Mouse (Mus musculus) neural tube, embryonic 14.5 days (tissue): ENCODE results near the gene Aspscr1. TPM values are rescaled to one million over a fixed set of nuclear protein-coding genes. Genes with fewer than 3 reads are reported as not detected.

Experiments used
- ATAC-seq: fragments of 200-750 bp; cut with Nextera tagmentation; 2 replicates; pipeline ENCODE4 v1.8.0; 2017; ENCODE audit warnings: low read depth, mild to moderate bottlenecking, moderate TSS enrichment, moderate library complexity
- H3K27ac ChIP-seq: fragments of 300-500 bp; sonication (generic); 2 replicates; pipeline ENCODE4 v1.5.1; 2014; ENCODE audit warnings: low read depth, mild to moderate bottlenecking, control low read depth, low read length, moderate library complexity, mixed read lengths
- H3K27me3 ChIP-seq: fragments of 300-500 bp; sonication (generic); 2 replicates; pipeline ENCODE4 v1.6.1; 2014; ENCODE audit warnings: low read length; ENCODE audit not compliant: control insufficient read depth, insufficient read depth
- H3K36me3 ChIP-seq: fragments of 300-500 bp; sonication (generic); 2 replicates; pipeline ENCODE4 v1.6.1; 2014; ENCODE audit warnings: low read length, mixed read lengths; ENCODE audit not compliant: control insufficient read depth, insufficient read depth
- H3K4me1 ChIP-seq: fragments of 300-500 bp; sonication (generic); 2 replicates; pipeline ENCODE4 v1.6.1; 2014; ENCODE audit warnings: low read length; ENCODE audit not compliant: control insufficient read depth, insufficient read depth
- H3K4me2 ChIP-seq: fragments of 300-500 bp; sonication (generic); 2 replicates; pipeline ENCODE4 v1.6.1; 2014; ENCODE audit warnings: mild to moderate bottlenecking, low read depth, low read length, control low read depth
- H3K4me3 ChIP-seq: fragments of 300-500 bp; sonication (generic); 2 replicates; pipeline ENCODE4 v1.5.1; 2014; ENCODE audit warnings: low read depth, low read length, control low read depth, mixed read lengths
- H3K9ac ChIP-seq: fragments of 300-500 bp; sonication (generic); replicated peaks from 2 replicates; pipeline ENCODE4 v1.6.1; 2014; ENCODE audit warnings: low read depth, mild to moderate bottlenecking, control low read depth, low read length, mixed read lengths
- H3K9me3 ChIP-seq: fragments of 300-500 bp; sonication (generic); 2 replicates; pipeline ENCODE4 v1.6.1; 2016; ENCODE audit warnings: low read length; ENCODE audit not compliant: control insufficient read depth
- WGBS: fragments of 180-500 bp; shearing (Covaris S2); extraction: QIAGEN DNeasy Blood & Tissue Kit; methylation state at CpG from one replicate; pipeline ENCODE4 v1.1.7; 2014; 5-methylcytosine and 5-hydroxymethylcytosine counted together
- microRNA-seq: library from miRNA; unstranded; fragments of <30 nt; microRNA quantifications from one replicate; pipeline ENCODE4, GENCODE M21; 2016
- polyA plus RNA-seq: library from polyadenylated mRNA; unstranded; fragments of >200 nt; fragmentation: Nextera tagmentation; extraction: Ambion mirVana; gene quantifications from 2 replicates; pipeline ENCODE4 v1.2.1, GENCODE M21; 2014

Gene Aspscr1
- polyA plus RNA-seq, 1 experiment from 2014 or later, result 137 TPM

DNA sequence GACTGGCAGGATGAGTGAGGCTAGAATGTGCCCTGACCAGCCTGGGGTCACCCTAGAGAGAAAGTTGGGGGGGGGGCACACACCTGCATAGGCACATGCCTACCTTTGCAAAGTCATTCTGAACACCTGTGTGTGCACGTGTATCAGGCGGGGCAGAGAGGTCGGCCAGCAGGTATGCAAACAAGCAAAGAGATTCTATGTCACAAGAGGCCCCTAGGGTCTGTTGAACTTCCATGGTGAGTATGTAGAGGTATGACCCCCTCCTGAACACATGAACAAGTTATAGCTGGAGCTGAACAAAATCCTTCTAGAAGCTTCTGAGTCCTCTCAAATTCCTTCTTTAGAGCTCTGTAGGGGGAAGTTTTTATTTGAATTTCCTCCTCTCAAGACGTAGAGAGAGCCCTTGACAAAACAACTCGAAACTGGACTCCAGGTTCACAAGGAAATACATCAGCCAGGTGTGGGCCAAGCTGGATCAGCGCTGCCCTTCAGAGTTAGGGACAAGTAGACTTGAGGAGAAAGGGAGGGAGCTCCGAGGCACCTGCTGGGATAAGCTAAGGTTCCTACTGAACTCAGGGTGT, 71.4 kb downstream of the Aspscr1 start:
- no peak overlapping the region for H3K4me3 ChIP-seq
- H3K4me2 ChIP-seq, result no peak overlapping the region
- H3K27me3 ChIP-seq, result no peaks in the 10 kb centered on the region
- H3K9ac ChIP-seq, result no peak overlapping the region
- H3K9me3 ChIP-seq, result no peaks in the 10 kb centered on the region
- ATAC-seq, result no peak
- no peaks in the 10 kb centered on the region for H3K4me1 ChIP-seq
- WGBS, result 78% methylated on average over 7 of the region's 7 CpGs
- no peaks in the 10 kb centered on the region for H3K36me3 ChIP-seq
- H3K27ac ChIP-seq, result no peak overlapping the region

DNA sequence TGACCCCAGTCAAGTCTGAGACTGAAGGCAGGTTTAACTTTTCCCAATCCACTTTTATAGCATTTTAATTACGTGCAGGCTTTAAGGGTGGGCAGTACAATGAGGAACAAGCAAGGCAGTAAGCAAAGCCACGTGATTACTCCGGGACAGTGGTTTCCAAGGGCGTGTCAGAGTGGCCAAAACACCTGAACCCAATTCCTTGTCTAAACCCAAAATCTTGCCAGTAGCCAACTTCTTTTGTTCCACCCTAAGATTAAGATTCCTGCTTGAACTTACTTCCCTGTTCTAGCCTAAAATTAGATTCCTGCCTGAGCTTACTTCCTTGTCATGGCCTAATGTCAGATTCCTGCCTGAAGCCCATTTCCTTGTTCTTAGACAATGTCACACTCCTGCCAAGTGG, 75.2 kb downstream of the Aspscr1 start:
- no peak for ATAC-seq

DNA sequence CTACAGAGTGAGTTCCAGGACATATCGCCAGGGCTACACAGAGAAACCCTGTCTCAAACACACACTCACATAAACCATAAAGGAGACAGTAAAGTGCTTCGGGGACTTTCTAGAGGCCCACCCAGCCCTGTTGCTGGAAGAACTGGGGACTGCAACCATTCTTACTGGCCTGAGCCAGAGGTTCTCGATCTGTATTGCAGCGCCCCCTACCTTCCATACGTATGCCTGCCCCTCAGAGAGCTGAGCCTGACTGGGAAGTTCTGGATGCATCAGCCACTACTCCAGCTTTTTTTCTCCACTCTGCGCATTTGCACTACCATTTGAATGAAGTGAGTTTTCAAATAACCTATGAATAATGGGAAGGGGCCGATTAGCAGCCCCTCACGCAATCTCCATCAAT, 76.7 kb downstream of the Aspscr1 start:
- Histone ChIP-seq H3K4me3 (no peak overlapping the region), H3K4me2 (no peak overlapping the region), H3K9ac (no peak overlapping the region), H3K27me3 (no peaks in the 10 kb centered on the region), H3K4me1 (no peaks in the 10 kb centered on the region), H3K9me3 (no peaks in the 10 kb centered on the region), H3K36me3 (no peaks in the 10 kb centered on the region), H3K27ac (no peak overlapping the region)
- no peak for ATAC-seq
- 60% methylated on average over 8 of the region's 8 CpGs for WGBS

More for the DNA sequence above, 75.2 kb downstream of the Aspscr1 start:
- no peak overlapping the region for H3K9ac ChIP-seq
- no peak overlapping the region for H3K27ac ChIP-seq
- H3K4me2 ChIP-seq, result no peak overlapping the region
- H3K27me3 ChIP-seq, result no peaks in the 10 kb centered on the region
- no peaks in the 10 kb centered on the region for H3K4me1 ChIP-seq
- no peak overlapping the region for H3K4me3 ChIP-seq
- H3K9me3 ChIP-seq, result no peaks in the 10 kb centered on the region
- 71% methylated on average over 4 of the region's 4 CpGs for WGBS
- no peaks in the 10 kb centered on the region for H3K36me3 ChIP-seq

DNA sequence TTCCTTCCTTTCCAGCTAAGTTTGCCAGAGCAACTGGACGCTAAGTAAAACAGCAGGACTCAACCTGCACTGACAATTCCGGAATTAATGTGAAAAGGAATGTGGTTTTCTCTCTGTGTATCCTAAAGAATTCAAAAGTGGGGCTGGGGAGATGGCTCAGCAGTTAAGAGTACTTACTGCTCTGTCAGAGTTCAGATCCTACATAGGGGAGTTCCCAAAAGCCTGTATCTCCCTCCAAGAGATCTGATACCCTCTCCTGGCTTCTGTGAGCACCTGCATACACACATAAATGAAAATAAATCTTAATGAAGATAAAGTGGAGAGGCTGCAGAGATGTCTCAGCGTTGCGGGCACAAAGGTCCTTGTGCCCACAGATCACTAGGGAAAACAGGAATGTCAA, 78.8 kb downstream of the Aspscr1 start:
- H3K9ac ChIP-seq, result no peak overlapping the region
- no peaks in the 10 kb centered on the region for H3K36me3 ChIP-seq
- no peak overlapping the region for H3K27ac ChIP-seq
- no peaks in the 10 kb centered on the region for H3K4me1 ChIP-seq
- no peaks in the 10 kb centered on the region for H3K9me3 ChIP-seq
- 78% methylated on average over 4 of the region's 4 CpGs for WGBS
- H3K4me2 ChIP-seq, result no peak overlapping the region
- no peak for ATAC-seq
- no peaks in the 10 kb centered on the region for H3K27me3 ChIP-seq
- H3K4me3 ChIP-seq, result no peak overlapping the region

Small RNAs within 50 kb of the gene (microRNA-seq; reads per million reads assigned to microRNA genes)
- gene Mir6936, result 0.85 reads per million

Other genes starting within 250 kb of the Aspscr1 start
- gene Nploc4, start 235.3 kb upstream of the Aspscr1 start, polyA plus RNA-seq, result 31.1 and 39.8 TPM in 2 replicates
- gene Tspan10, start 230.3 kb upstream of the Aspscr1 start, polyA plus RNA-seq, result not detected in 2 replicates
- gene Pde6g, start 219.5 kb upstream of the Aspscr1 start, polyA plus RNA-seq, result 0.31 and 0.59 TPM in 2 replicates
- gene Oxld1, start 214.9 kb upstream of the Aspscr1 start, polyA plus RNA-seq, result 12.0 and 12.9 TPM in 2 replicates
- gene Ccdc137, start 214.9 kb upstream of the Aspscr1 start, polyA plus RNA-seq, result 21.6 and 28.4 TPM in 2 replicates
- gene Arl16, start 205.4 kb upstream of the Aspscr1 start, polyA plus RNA-seq, result 65.5 and 68.1 TPM in 2 replicates
- 131 and 135 TPM in 2 replicates for gene Mrpl12, start 188.4 kb upstream of the Aspscr1 start, polyA plus RNA-seq
- 24.7 and 30.0 TPM in 2 replicates for gene Slc25a10, start 181.1 kb upstream of the Aspscr1 start, polyA plus RNA-seq
- 0.19 and 0.22 TPM in 2 replicates for gene Gcgr, start 142.3 kb upstream of the Aspscr1 start, polyA plus RNA-seq
- 248 and 267 TPM in 2 replicates for gene Mcrip1, start 123.2 kb upstream of the Aspscr1 start, polyA plus RNA-seq
- not detected in 2 replicates for gene Ppp1r27, start 121.8 kb upstream of the Aspscr1 start, polyA plus RNA-seq
- gene P4hb, start 99.7 kb upstream of the Aspscr1 start, polyA plus RNA-seq, result 248 and 330 TPM in 2 replicates
- 419 and 479 TPM in 2 replicates for gene Arhgdia, start 91.3 kb upstream of the Aspscr1 start, polyA plus RNA-seq
- 191 and 222 TPM in 2 replicates for gene Alyref, start 74.6 kb upstream of the Aspscr1 start, polyA plus RNA-seq
- gene Anapc11, start 74.6 kb upstream of the Aspscr1 start, polyA plus RNA-seq, result 209 and 236 TPM in 2 replicates
- 1.3 TPM in 1 of 2 replicates, not detected in the other for gene Npb, start 64.5 kb upstream of the Aspscr1 start, polyA plus RNA-seq
- gene Pcyt2, start 55.0 kb upstream of the Aspscr1 start, polyA plus RNA-seq, result 170 and 187 TPM in 2 replicates
- 42.8 and 48.2 TPM in 2 replicates for gene Sirt7, start 47.7 kb upstream of the Aspscr1 start, polyA plus RNA-seq
- 30.5 and 36.8 TPM in 2 replicates for gene Mafg, start 39.4 kb upstream of the Aspscr1 start, polyA plus RNA-seq
- gene Pycr1, start 29.2 kb upstream of the Aspscr1 start, polyA plus RNA-seq, result 15.3 and 24.9 TPM in 2 replicates
- gene Myadml2, start 24.8 kb upstream of the Aspscr1 start, polyA plus RNA-seq, result 2.3 and 2.5 TPM in 2 replicates
- 1.3 and 6.2 TPM in 2 replicates for gene Notum, start 11.8 kb upstream of the Aspscr1 start, polyA plus RNA-seq
- 87.6 and 95.8 TPM in 2 replicates for gene Cenpx, start 40.8 kb downstream of the Aspscr1 start, polyA plus RNA-seq
- 53.9 and 59.4 TPM in 2 replicates for gene Lrrc45, start 41.0 kb downstream of the Aspscr1 start, polyA plus RNA-seq
- gene Rac3, start 48.5 kb downstream of the Aspscr1 start, polyA plus RNA-seq, result 70.7 and 135 TPM in 2 replicates
- 10.2 and 10.5 TPM in 2 replicates for gene Dcxr, start 54.3 kb downstream of the Aspscr1 start, polyA plus RNA-seq
- 0.39 and 0.81 TPM in 2 replicates for gene Cbr2, start 59.1 kb downstream of the Aspscr1 start, polyA plus RNA-seq
- gene Hmga1b, start 89.8 kb downstream of the Aspscr1 start, polyA plus RNA-seq, result 0.52 and 2.1 TPM in 2 replicates
- 89.6 and 91.1 TPM in 2 replicates for gene Rfng, start 111.2 kb downstream of the Aspscr1 start, polyA plus RNA-seq
- 302 and 312 TPM in 2 replicates for gene Gps1, start 111.3 kb downstream of the Aspscr1 start, polyA plus RNA-seq
- gene Dus1l, start 123.4 kb downstream of the Aspscr1 start, polyA plus RNA-seq, result 44.8 and 47.8 TPM in 2 replicates
- gene Fasn, start 151.6 kb downstream of the Aspscr1 start, polyA plus RNA-seq, result 107 and 117 TPM in 2 replicates